Mouse (Mus musculus): Measurements from ENCODE around the gene Vmn1r39.
"Not testable (repeated sequence)": the region's sequence is repeated elsewhere in the genome, so short reads cannot be mapped to it uniquely, and the experiment has no call there.

Gene Vmn1r39

DNA sequence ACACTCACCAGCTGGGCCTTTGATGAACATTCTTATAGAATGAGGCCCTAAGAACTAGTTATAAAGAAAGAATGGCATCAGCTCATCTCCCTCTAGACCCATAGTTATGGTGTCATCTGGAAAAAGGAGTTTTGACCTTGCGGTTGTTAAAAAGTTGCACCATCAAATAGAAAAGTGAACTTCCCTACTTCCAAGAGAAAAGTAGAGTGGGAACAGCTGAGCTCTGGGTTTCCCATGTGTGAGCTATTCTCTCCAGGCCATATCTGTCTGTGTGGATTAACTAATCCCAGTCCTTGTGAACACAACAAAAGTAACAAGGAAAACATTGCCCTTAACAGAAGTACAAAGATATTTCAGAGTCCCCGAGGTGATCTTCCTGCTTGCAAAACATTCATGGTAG lies at the start of gene Vmn1r39:
TSS of gene Vmn1r39 (minus strand) at position 101 of the 400 bp plus-strand sequence.
- no peak for DNase-seq (ENCODE audit: low read depth)

DNA sequence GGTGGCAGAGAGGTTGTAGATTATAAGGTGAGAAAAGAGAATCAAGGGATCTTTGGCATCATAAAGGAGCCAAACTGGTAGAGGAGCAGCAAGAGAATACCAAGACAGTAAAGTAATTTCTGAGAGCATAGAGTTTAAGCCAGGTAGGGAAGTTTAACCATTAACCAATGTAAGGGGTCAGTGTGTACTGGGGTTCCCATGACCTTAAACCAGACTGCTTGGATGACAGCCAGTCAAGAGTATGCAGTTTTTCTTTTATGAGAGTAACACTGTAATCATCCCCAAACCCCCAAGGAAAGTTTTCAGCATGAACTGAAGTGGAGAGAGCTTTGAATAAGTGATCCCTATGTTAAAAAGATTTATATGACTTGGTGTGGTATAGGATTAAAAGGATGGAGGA lies 49.0 kb upstream of the Vmn1r39 start:
- no peak for DNase-seq (ENCODE audit: low read depth)

DNA sequence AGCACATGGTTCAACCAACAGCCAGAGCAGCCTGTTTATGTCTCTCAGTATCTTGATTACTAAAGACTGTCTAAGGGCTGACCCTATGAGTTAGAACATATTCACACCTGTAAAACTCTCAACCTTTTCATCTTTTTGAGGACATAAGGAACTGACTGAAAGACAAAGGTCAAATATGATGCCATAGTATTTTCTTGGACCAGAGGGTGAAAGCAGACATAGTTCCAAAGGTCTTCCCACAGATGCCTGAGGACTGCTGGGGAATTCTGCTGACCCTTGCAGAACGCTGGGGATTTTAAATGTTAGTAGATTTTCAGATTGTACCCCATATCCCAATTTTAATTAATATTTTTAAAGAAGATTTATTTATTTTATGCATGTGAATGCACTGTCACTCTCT lies 47.9 kb upstream of the Vmn1r39 start:
- no peak for DNase-seq (ENCODE audit: low read depth)

DNA sequence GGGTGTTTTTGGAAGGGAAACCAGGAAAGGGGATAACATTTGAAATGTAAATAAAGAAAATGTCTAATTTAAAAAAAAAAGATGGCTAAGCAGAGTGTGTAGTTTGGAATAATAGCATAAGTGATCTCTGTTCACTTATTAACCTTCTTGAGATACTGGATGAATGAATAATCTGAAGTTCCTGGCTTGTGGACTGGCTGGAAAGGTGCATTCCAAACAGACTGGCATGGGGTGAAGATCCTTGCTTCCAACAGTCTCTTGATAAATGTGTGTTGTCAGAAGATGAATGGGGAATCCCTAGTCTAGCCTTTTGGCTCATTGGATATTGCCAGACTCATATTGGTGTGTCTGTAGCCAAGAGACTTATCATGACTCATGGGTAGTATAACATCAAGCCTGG lies 45.8 kb upstream of the Vmn1r39 start:
- DNase-seq (ENCODE audit: low read depth): no peak

DNA sequence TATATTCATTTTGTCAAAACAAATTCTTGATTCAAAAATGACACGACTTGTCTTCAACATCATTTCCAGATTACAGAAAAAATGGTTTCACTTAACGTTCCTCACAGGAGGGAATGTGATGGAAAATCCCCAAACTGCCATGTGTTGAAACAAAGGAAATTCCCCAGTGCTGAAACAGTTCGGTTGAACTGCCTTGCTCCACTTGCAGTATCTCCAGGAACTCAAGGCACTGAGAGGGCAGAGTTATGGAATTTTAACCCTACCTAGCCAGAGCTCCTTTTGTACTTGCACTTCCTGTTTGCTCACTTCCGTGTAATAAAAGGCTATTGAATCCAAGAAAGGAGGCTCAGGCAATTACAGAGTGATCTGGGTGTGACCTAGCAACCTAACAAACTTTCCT lies 38.5 kb upstream of the Vmn1r39 start:
- DNase-seq (ENCODE audit: low read depth): peak; percentile 4

DNA sequence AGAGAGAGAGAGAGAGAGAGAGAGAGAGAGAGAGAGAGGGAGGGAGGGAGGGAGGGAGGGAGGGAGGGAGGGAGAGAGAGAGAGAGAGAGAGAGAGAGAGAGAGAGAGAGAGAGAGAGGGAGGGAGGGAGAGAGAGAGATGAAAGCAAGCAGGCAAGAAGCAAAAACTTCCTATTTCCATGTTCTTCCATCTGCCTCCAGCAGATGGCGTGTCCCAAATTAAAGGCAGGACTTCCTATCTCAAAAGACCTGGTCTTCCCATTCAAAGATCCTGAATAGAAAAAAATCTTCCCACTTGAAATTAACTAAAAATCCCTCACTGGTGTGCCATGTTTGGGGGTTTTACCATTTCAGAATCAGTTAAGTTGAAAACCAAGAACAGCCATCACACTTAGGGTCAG lies 30.2 kb upstream of the Vmn1r39 start:
- peak; percentile 57 for DNase-seq (ENCODE audit: low read depth)

DNA sequence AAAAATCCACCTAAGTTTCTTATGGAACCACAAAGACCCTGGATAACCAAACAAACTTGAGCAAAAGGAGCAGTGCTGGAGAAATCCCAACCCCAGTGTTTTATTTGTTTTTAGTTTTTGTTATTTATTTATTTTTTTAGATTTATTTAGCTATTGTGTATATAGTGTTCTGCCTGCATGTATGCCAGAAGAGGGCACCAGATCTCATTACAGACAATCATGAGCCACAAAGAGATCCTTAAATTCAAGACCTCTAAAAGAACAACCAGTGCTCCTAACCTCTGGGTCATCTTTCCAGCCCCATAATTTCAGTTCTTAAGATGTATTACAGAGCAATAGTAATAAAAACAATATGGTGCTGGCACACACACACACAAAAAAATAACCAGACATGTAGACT lies 26.5 kb upstream of the Vmn1r39 start:
- peak; percentile 11 for DNase-seq (ENCODE audit: low read depth)

DNA sequence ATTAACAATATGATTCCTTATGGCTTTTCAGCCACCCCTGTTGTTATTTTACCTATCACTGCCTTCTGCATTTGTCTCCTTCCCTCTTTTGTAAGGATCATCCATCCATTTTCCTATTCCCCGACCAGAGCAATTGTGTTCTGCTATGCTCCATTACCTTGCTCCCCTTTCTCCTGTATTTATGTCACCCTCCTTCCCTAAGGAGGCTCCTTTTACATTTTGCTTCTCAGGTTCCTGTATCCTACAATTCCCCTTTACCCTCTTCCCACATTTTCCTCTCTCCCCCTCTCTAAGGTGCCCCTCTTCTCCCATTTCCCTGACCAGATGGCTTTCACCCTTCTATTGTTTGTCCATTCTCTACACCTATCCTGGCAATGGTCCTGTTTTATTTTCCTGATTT lies 4.1 kb downstream of the Vmn1r39 start:
- DNase-seq (ENCODE audit: low read depth): no peak

DNA sequence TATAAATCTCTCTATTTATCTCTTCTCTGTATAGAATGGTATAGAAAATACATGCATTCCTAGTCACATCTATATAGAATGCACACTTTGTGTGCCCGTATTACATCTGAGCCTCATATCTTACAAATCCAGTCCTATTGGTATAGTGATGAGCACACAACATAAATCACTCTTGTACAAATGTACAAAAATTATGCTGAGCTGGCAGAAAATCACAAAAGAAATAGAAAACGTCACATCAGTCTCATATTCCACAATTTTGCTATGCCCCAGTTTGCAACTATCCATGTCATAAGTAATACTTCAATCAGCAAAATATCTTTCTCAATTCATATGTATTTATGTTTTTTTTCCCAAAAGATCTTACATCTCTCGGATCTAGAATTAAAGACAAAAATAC lies 4.7 kb downstream of the Vmn1r39 start:
- no peak for DNase-seq (ENCODE audit: low read depth)

DNA sequence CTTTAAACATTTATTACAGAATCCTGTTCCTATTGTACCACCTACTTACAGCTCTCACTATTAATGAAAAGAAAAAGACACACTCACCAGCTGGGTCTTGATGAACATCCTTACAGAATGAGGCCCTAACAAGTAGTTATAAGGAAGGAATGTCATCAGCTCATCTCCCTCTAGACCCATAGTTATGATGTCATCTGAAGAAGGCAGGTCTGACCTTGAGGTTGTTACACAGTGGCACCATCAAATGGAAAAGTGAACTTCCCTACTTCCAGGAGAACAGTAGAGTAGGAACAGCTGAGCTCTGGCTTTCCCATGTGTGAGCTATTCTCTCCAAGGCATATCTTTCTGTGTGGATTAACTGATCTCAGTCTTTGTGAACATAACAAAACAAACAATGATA lies 27.9 kb downstream of the Vmn1r39 start, which contains the start of gene Vmn1r38:
TSS of gene Vmn1r38 (minus strand) at position 101 of the 400 bp plus-strand sequence.
- not testable (repeated sequence) for DNase-seq (ENCODE audit: low read depth)

All from induced T-regulatory cell, adult 2 months (primary cell).